Mouse (Mus musculus) myocyte (in vitro differentiated cells): ENCODE measurements around the gene Dusp19. TPM values are rescaled to one million over a fixed set of nuclear protein-coding genes. Genes with fewer than 3 reads are reported as not detected.

Experiments used
- H3K27me3 ChIP-seq: one replicate; pipeline ENCODE4 v1.6.1; 2011; ENCODE audit not compliant: control insufficient read depth, insufficient read depth, insufficient read length
- H3K36me3 ChIP-seq: one replicate; pipeline ENCODE4 v1.6.1; 2011; ENCODE audit not compliant: control insufficient read depth, insufficient read depth
- H3K4me2 ChIP-seq: one replicate; pipeline ENCODE4 v1.6.1; 2011; ENCODE audit warnings: low read depth, control low read depth
- H3K4me3 ChIP-seq: one replicate; pipeline ENCODE4 v1.5.1; 2011; ENCODE audit warnings: mild to moderate bottlenecking, control low read depth, moderate library complexity
- H3K79me2 ChIP-seq: one replicate; pipeline ENCODE4 v1.6.1; 2011; ENCODE audit not compliant: control insufficient read depth, insufficient read depth
- H3ac ChIP-seq: one replicate; pipeline ENCODE4 v1.6.1; 2011; ENCODE audit not compliant: control insufficient read depth, insufficient read length
- CEBPB ChIP-seq: IDR thresholded peaks from 2 replicates; pipeline ENCODE4 v1.6.1; 2011; ENCODE audit warnings: mild to moderate bottlenecking, moderate library complexity; ENCODE audit not compliant: poor library complexity, insufficient read depth, severe bottlenecking
- E2F4 ChIP-seq: IDR thresholded peaks from one replicate; pipeline ENCODE4 v1.6.1; 2011; ENCODE audit warnings: mild to moderate bottlenecking, control low read depth, moderate library complexity; ENCODE audit not compliant: insufficient read depth
- MAX ChIP-seq: IDR thresholded peaks from one replicate; pipeline ENCODE4 v1.6.1; 2011; ENCODE audit warnings: low read depth, mild to moderate bottlenecking, control low read depth
- MYOD1 ChIP-seq, 3 experiments: IDR thresholded peaks; one replicate each; pipeline ENCODE4 v1.6.1; 2011; ENCODE audit warnings: control low read depth in 2 of 3, low read depth in 2 of 3, mild to moderate bottlenecking in 2 of 3, moderate library complexity in 1 of 3; ENCODE audit not compliant: insufficient read length in 2 of 3, control insufficient read depth in 1 of 3
- MYOG ChIP-seq, 3 experiments: IDR thresholded peaks; one replicate each; pipeline ENCODE4 v1.6.1; 2011; ENCODE audit warnings: control low read depth in 2 of 3, low read depth in 2 of 3, mild to moderate bottlenecking in 2 of 3; ENCODE audit not compliant: insufficient read length in 2 of 3, control insufficient read depth in 1 of 3, insufficient read depth in 1 of 3
- POLR2A ChIP-seq: IDR thresholded peaks from one replicate; pipeline ENCODE4 v1.6.1; 2011; ENCODE audit warnings: low read depth, mild to moderate bottlenecking, control low read depth, moderate library complexity; ENCODE audit not compliant: insufficient read length
- POLR2AphosphoS2 ChIP-seq: IDR thresholded peaks from one replicate; pipeline ENCODE4 v1.6.1; 2011; ENCODE audit warnings: low read depth, control low read depth; ENCODE audit not compliant: insufficient read length
- REST ChIP-seq: IDR thresholded peaks from one replicate; pipeline ENCODE4 v1.6.1; 2011; ENCODE audit warnings: mild to moderate bottlenecking, control low read depth, moderate library complexity; ENCODE audit not compliant: insufficient read depth, insufficient read length
- SRF ChIP-seq: IDR thresholded peaks from one replicate; pipeline ENCODE4 v1.6.1; 2011; ENCODE audit warnings: low read depth; ENCODE audit not compliant: control insufficient read depth, insufficient read length
- TCF12 ChIP-seq: IDR thresholded peaks from one replicate; pipeline ENCODE4 v1.6.1; 2011; ENCODE audit warnings: mild to moderate bottlenecking, control low read depth; ENCODE audit not compliant: poor library complexity, insufficient read depth, severe bottlenecking
- TCF3 ChIP-seq: IDR thresholded peaks from one replicate; pipeline ENCODE4 v1.6.1; 2011; ENCODE audit warnings: low read depth, control low read depth; ENCODE audit not compliant: insufficient read length
- USF1 ChIP-seq: IDR thresholded peaks from one replicate; pipeline ENCODE4 v1.6.1; 2011; ENCODE audit warnings: low read depth, mild to moderate bottlenecking, control low read depth, moderate library complexity
- polyA plus RNA-seq: library from polyadenylated mRNA; unstranded; fragments of >200 nt; fragmentation: generic; extraction: Trizol; gene quantifications from one replicate; pipeline ENCODE4 v1.2.1, GENCODE M21; 2012; ENCODE audit warnings: missing spikeins

Gene Dusp19
- polyA plus RNA-seq, 1 experiment = 3.4 TPM

GRCm38 (mm10) chr2:80632336-80633026 is 15.6 kb downstream of the Dusp19 start:
- Histone ChIP-seq H3K79me2 (no peaks in the 10 kb centered on the region), H3ac (no peak overlapping the region), H3K4me3 (no peak overlapping the region), H3K36me3 (no peaks in the 10 kb centered on the region), H3K4me2 (no peak overlapping the region), H3K27me3 (no peaks in the 10 kb centered on the region)
- no peak for TF ChIP-seq TCF3
- no peak for TF ChIP-seq MYOD1 (IDR thresholded peaks at IDR 0.05; ENCODE audit: control insufficient read depth in 1 of 3, insufficient read length in 2 of 3, low read depth in 2 of 3)
- no peak for TF ChIP-seq USF1
- no peak for TF ChIP-seq POLR2A
- TF ChIP-seq CEBPB = no peak
- no peak for TF ChIP-seq MAX
- TF ChIP-seq SRF = no peak
- no peak for TF ChIP-seq POLR2AphosphoS2
- no peak for TF ChIP-seq E2F4
- no peak for TF ChIP-seq TCF12
- no peak for TF ChIP-seq MYOG (IDR thresholded peaks at IDR 0.05; ENCODE audit: control insufficient read depth in 1 of 3, insufficient read depth in 1 of 3, insufficient read length in 2 of 3, low read depth in 2 of 3)
- TF ChIP-seq REST = no peak

GRCm38 (mm10) chr2:80638364-80639241 is 21.8 kb downstream of the Dusp19 start:
- peaks cover 2% of the 10 kb centered on the region for H3K36me3 ChIP-seq
- peak overlapping the region; percentile 7 for H3ac ChIP-seq
- H3K4me2 ChIP-seq = peak overlapping the region; percentile 73
- TF ChIP-seq MAX = no peak
- TF ChIP-seq SRF = no peak
- peak; percentile 48 for TF ChIP-seq POLR2AphosphoS2
- no peak for TF ChIP-seq REST
- TF ChIP-seq MYOD1 (IDR thresholded peaks at IDR 0.05; ENCODE audit: control insufficient read depth in 1 of 3, insufficient read length in 2 of 3, low read depth in 2 of 3) = no peak
- TF ChIP-seq TCF12 = no peak
- TF ChIP-seq TCF3 = no peak
- peak; percentile 28 for TF ChIP-seq POLR2A
- peak; percentile 78 for TF ChIP-seq E2F4
- TF ChIP-seq CEBPB = peak; percentile 99
- TF ChIP-seq USF1 = no peak
- TF ChIP-seq MYOG (IDR thresholded peaks at IDR 0.05; ENCODE audit: control insufficient read depth in 1 of 3, insufficient read depth in 1 of 3, insufficient read length in 2 of 3, low read depth in 2 of 3) = no peak
- peaks cover 38% of the 10 kb centered on the region for H3K79me2 ChIP-seq
- H3K4me3 ChIP-seq = peak overlapping the region; percentile 67
- H3K27me3 ChIP-seq = no peaks in the 10 kb centered on the region

GRCm38 (mm10) chr2:80639398-80639797 is 22.6 kb downstream of the Dusp19 start:
- peaks cover 38% of the 10 kb centered on the region for H3K79me2 ChIP-seq
- peaks cover 10% of the 10 kb centered on the region for H3K36me3 ChIP-seq
- H3ac ChIP-seq = no peak overlapping the region
- peak overlapping the region; percentile 63 for H3K4me2 ChIP-seq
- peak overlapping the region; percentile 67 for H3K4me3 ChIP-seq
- no peaks in the 10 kb centered on the region for H3K27me3 ChIP-seq
- no peak for TF ChIP-seq TCF3
- no peak for TF ChIP-seq E2F4
- no peak for TF ChIP-seq CEBPB
- TF ChIP-seq MYOD1 (IDR thresholded peaks at IDR 0.05; ENCODE audit: control insufficient read depth in 1 of 3, insufficient read length in 2 of 3, low read depth in 2 of 3) = no peak
- TF ChIP-seq POLR2AphosphoS2 = no peak
- TF ChIP-seq POLR2A = no peak
- TF ChIP-seq SRF = no peak
- no peak for TF ChIP-seq TCF12
- no peak for TF ChIP-seq MAX
- TF ChIP-seq REST = no peak
- no peak for TF ChIP-seq MYOG (IDR thresholded peaks at IDR 0.05; ENCODE audit: control insufficient read depth in 1 of 3, insufficient read depth in 1 of 3, insufficient read length in 2 of 3, low read depth in 2 of 3)
- no peak for TF ChIP-seq USF1

GRCm38 (mm10) chr2:80639864-80640263 is 23.0 kb downstream of the Dusp19 start:
- peak overlapping the region; percentile 67 for H3K4me3 ChIP-seq
- peaks cover 13% of the 10 kb centered on the region for H3K36me3 ChIP-seq
- no peaks in the 10 kb centered on the region for H3K27me3 ChIP-seq
- TF ChIP-seq MYOD1 (IDR thresholded peaks at IDR 0.05; ENCODE audit: control insufficient read depth in 1 of 3, insufficient read length in 2 of 3, low read depth in 2 of 3) (no peak), USF1 (no peak), CEBPB (no peak), TCF3 (no peak), REST (no peak), POLR2A (no peak), MYOG (IDR thresholded peaks at IDR 0.05; ENCODE audit: control insufficient read depth in 1 of 3, insufficient read depth in 1 of 3, insufficient read length in 2 of 3, low read depth in 2 of 3) (no peak), TCF12 (no peak)
- H3K4me2 ChIP-seq = peak overlapping the region; percentile 63
- H3ac ChIP-seq = no peak overlapping the region
- peaks cover 38% of the 10 kb centered on the region for H3K79me2 ChIP-seq
